Mouse (Mus musculus): ENCODE measurements around the gene Evl. TPM values are rescaled to one million over a fixed set of nuclear protein-coding genes. Genes with fewer than 3 reads are reported as not detected.

Gene Evl
- polyA plus RNA-seq, 1 experiment, result 80.6 TPM

DNA sequence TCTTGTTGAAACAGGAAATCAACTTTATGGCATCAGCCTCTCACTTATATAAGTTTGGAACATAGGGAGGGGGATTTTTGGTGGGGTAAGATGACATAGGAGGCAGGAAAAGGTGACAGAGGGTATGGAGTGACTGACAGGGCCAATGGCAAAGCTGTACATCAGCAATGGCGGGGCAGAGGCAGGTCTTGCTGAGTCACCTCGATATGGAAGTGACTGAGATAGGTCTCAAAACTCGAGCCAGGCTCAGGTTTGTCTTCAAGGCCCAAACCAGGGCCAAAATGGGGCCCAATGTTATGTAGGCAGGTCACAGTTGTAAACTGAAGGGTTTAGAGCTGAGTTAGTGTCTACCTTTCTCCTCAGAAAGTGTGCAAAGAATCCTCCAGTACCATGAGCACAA is 169.3 kb downstream of the Evl start:
- no peaks in the 10 kb centered on the region for H3K4me1 ChIP-seq (ENCODE audit: control insufficient read depth, insufficient read depth, low read length)
- no peak overlapping the region for H3K4me3 ChIP-seq (replicated peaks; ENCODE audit: control insufficient read depth, low read depth, low read length)
- TF ChIP-seq POLR2A (IDR thresholded peaks at IDR 0.05; ENCODE audit: borderline replicate concordance, control insufficient read depth, low read depth, low read length), result no peak
- TF ChIP-seq CTCF (IDR thresholded peaks at IDR 0.05; ENCODE audit: control insufficient read depth, insufficient read depth, low read length), result no peak
- 68% methylated on average over 3 of the region's 3 CpGs for WGBS
- no peak overlapping the region for H3K27ac ChIP-seq (ENCODE audit: control insufficient read depth, insufficient read depth, low read depth, low read length, poor library complexity)

GRCm38 (mm10) chr12:108734386-108734785 is 179.9 kb downstream of the Evl start:
- TF ChIP-seq POLR2A (IDR thresholded peaks at IDR 0.05; ENCODE audit: borderline replicate concordance, control insufficient read depth, low read depth, low read length) (no peak), CTCF (IDR thresholded peaks at IDR 0.05; ENCODE audit: control insufficient read depth, insufficient read depth, low read length) (no peak)
- WGBS, result 85% methylated on average over 2 of the region's 2 CpGs

DNA sequence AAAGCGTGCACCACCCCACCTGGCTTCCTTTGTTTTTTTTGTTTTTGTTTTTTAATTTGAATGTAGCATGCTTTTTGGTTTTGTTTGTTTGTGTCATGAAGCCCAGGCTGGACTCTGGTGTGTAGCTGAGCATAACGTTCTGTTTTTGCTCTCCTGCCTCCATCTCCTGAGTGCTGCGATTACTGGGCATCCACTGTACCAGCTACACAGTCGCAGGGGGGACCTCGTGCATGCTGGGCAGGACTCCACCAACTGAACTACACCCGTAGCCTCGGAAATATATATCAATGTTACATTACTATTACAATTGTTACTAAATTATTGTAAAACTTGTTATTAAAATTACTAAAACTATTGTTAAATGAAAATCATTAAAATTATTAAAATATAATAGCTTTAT is 183.3 kb downstream of the Evl start:
- H3K4me3 ChIP-seq (replicated peaks; ENCODE audit: control insufficient read depth, low read depth, low read length), result no peak overlapping the region
- H3K27ac ChIP-seq (ENCODE audit: control insufficient read depth, insufficient read depth, low read depth, low read length, poor library complexity), result no peak overlapping the region
- TF ChIP-seq POLR2A (IDR thresholded peaks at IDR 0.05; ENCODE audit: borderline replicate concordance, control insufficient read depth, low read depth, low read length) (no peak), CTCF (IDR thresholded peaks at IDR 0.05; ENCODE audit: control insufficient read depth, insufficient read depth, low read length) (no peak)
- 84% methylated on average over 7 of the region's 7 CpGs for WGBS
- no peaks in the 10 kb centered on the region for H3K4me1 ChIP-seq (ENCODE audit: control insufficient read depth, insufficient read depth, low read length)

More at GRCm38 (mm10) chr12:108734386-108734785, 179.9 kb downstream of the Evl start:
- H3K4me3 ChIP-seq (replicated peaks; ENCODE audit: control insufficient read depth, low read depth, low read length), result no peak overlapping the region
- H3K4me1 ChIP-seq (ENCODE audit: control insufficient read depth, insufficient read depth, low read length), result no peaks in the 10 kb centered on the region
- H3K27ac ChIP-seq (ENCODE audit: control insufficient read depth, insufficient read depth, low read depth, low read length, poor library complexity), result no peak overlapping the region

Other genes starting within 250 kb of the Evl start
- 0.18 TPM in 1 of 2 replicates, not detected in the other for gene Hhipl1, start 248.4 kb upstream of the Evl start, polyA plus RNA-seq (2011; ENCODE audit: insufficient read depth, insufficient read length, low replicate concordance, missing spikeins)
- gene Cyp46a1, start 220.3 kb upstream of the Evl start, polyA plus RNA-seq (2011; ENCODE audit: insufficient read depth, insufficient read length, low replicate concordance, missing spikeins), result 0.72 TPM in 1 of 2 replicates, not detected in the other
- 0.56 and 4.7 TPM in 2 replicates for gene Eml1, start 183.8 kb upstream of the Evl start, polyA plus RNA-seq (2011; ENCODE audit: insufficient read depth, insufficient read length, low replicate concordance, missing spikeins)
- not detected in 2 replicates for gene Degs2, start 147.6 kb downstream of the Evl start, polyA plus RNA-seq (2011; ENCODE audit: insufficient read depth, insufficient read length, low replicate concordance, missing spikeins)
- 16.3 and 35.4 TPM in 2 replicates for gene Yy1, start 238.3 kb downstream of the Evl start, polyA plus RNA-seq (2011; ENCODE audit: insufficient read depth, insufficient read length, low replicate concordance, missing spikeins)